Mouse (Mus musculus) embryo, embryonic 11.5 days (tissue): Measurements from ENCODE around the gene Ifit3b.
"Not testable (repeated sequence)": the region's sequence is repeated elsewhere in the genome, so short reads cannot be mapped to it uniquely, and the experiment has no call there.

Experiments used
- DNase-seq: peaks from one replicate; pipeline ENCODE4 v3.0.0-alpha.2; 2012; ENCODE audit warnings: low read depth, low spot score

Ifit3b gene

DNA sequence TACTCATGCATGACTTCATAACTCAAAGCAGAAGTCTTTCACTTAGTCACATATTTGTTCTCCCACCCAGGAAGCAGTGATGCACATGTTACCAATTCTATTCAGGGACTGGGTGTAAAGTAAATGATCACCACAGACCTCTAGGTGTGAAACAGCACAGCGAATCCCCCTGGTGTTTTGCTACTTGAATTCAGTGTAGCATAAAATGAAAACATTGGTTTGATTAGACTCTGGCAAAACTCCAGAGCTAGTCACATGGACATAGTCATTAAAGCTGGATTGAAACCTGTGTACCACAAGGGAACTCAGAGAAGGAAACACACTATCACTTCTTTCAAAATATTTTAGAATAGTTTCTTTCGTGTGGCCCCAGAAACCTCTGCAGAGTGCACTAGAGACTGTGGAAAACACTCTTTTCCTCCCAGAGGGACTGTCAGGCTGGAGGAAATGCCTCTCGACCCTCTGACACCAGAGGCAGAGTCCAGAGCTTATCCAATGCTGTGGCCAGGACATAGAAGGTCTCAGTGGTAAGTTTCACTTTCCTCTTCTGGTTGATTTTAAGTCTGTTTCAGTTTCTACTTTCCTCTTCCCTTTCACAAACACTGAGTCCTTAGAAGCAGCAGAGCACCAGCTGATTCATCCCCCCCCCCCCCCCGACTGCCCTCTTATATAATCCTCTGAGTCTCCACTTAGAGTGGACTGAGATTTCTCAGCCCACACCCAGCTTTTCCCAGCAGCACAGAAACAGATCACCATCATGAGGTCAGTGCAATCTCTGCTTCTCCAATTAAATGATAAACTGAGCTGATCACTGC lies at the start of gene Ifit3b:
Gene Ifit3b (plus strand): TSS at position 734 of the 815 bp plus-strand sequence.
- DNase-seq = not testable (repeated sequence)

GRCm38 (mm10) chr19:34562556-34562955 lies 45.2 kb upstream of the Ifit3b start:
- DNase-seq = no peak

GRCm38 (mm10) chr19:34566178-34566784 lies 41.5 kb upstream of the Ifit3b start:
- no peak for DNase-seq

DNA sequence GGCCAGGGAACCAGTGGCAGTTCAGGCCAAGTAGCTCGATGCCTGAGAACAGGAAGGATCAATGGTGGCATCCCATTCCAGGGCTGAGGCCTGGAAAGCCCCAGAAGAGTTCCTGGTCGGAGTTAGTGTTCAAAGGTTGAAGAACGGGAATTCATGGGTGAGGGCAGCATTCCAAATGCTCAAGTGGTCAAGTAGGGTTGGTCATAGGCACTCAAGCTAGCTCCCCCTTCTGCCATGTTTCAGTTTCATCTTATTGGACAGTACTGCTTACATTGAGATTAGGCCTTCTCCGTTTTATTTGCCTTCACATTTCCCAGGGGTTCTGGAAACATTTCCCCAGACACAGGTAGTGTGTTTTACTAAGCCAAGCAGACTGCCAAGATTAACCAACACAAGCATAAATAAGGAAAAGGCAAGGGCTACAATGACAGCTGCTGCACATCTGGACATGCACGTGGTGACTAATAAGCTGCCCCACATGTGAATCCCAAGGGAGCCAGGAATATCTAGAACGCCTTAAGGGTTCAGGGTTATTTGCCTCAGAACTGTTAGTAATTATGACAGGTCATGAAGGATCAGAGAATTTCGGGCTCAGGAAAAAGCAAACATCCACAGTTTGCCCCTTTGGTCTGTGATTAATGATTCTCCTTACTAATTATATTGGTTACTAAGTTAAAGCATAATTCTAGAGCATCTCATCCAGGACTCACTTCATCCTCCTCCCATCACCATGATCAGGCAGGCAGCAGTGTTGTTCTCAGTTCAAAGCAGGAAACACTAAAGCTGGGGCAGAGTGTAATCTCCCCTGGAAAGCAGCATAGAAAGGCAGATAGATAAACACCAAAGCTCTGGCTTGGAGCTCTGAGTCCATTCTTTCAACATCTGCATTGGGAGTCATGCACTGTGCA lies 38.5 kb upstream of the Ifit3b start:
- DNase-seq = no peak

DNA sequence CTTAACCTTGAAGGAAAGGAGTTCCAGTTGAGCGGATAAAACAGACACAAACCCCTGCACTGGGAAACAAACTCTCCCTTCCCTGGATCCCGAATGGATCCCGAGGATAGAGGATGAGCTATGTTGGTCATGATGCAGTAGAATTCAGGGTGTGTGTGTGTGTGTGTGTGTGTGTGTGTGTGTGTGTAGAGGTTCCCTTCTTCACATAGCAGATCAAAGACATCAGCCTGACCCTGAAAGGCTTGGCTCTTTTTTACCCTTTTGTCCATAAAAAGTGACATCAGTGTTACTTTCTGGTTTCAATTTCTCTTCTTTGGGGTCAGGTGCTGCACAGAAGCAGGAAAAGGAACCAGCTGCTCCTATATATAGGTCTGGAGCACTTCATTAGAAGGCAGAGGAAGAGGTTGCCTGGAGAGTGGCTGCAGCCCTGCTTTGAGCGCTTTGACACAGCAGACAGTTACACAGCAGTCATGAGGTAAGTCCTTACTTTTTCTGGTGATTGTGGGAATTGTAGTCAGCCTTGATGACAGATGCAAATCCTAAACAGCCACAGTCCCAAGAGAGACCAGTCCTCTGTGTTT lies 37.8 kb upstream of the Ifit3b start:
- no peak for DNase-seq

DNA sequence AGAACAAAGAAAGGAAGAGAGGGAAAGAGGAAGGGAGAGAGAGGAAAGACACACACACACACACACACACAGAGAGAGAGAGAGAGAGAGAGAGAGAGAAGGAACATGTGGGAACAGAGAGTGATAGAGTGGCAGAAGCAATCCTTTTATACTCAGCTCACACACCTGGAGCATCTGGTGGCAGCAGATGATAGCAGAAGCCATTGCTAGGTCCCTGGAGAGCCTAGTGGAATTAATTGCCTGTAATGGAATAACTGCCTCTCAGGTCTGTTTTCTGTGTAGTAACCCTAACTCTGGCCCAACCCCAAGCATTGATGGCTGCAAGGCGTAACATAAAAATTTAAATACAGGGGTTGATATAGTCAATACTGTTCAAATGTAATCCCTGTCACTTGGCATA lies 36.7 kb upstream of the Ifit3b start:
- DNase-seq = no peak

DNA sequence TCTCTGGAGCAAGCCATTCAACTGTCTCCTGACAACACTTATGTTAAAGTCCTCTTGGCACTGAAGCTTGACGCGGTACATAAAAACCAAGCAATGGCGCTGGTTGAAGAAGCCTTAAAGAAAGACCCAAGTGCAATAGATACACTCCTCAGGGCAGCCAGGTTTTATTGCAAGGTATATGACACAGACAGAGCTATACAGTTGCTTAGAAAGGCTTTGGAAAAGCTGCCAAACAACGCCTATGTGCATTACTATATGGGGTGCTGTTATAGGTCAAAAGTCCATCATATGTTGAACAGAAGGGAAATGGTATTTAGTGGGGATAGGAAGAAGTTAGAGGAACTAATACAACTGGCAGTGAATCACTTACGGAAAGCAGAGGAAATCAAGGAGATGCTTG lies 34.1 kb upstream of the Ifit3b start:
- DNase-seq = no peak

GRCm38 (mm10) chr19:34577121-34577520 lies 30.6 kb upstream of the Ifit3b start:
- no peak for DNase-seq

GRCm38 (mm10) chr19:34582696-34583095 lies 25.1 kb upstream of the Ifit3b start:
- not testable (repeated sequence) for DNase-seq

DNA sequence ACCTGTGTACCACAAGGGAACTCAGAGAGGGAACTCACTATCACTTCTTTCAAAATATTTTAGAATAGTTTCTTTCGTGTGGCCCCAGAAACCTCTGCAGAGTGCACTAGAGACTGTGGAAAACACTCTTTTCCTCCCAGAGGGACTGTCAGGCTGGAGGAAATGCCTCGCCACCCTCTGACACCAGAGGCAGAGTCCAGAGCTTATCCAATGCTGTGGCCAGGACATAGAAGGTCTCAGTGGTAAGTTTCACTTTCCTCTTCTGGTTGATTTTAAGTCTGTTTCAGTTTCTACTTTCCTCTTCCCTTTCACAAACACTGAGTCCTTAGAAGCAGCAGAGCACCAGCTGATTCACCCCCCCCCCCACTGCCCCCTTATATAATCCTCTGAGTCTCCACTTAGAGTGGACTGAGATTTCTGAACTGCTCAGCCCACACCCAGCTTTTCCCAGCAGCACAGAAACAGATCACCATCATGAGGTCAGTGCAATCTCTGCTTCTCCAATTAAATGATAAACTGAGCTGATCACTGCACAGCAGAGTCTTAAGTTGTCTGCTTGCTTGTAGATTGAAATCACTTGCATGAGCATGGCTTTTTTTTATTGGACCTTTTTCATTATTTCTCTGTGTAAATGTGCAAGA lies 24.5 kb upstream of the Ifit3b start, which contains the start of gene Ifit3:
Gene Ifit3 (plus strand): TSS at position 406 of the 641 bp plus-strand sequence.
- DNase-seq = not testable (repeated sequence)

GRCm38 (mm10) chr19:34585740-34586458 lies 21.9 kb upstream of the Ifit3b start:
- not testable (repeated sequence) for DNase-seq

- DNase-seq = not testable (repeated sequence)
Measured at GRCm38 (mm10) chr19:34587898-34588692, 19.7 kb upstream of the Ifit3b start.

DNA sequence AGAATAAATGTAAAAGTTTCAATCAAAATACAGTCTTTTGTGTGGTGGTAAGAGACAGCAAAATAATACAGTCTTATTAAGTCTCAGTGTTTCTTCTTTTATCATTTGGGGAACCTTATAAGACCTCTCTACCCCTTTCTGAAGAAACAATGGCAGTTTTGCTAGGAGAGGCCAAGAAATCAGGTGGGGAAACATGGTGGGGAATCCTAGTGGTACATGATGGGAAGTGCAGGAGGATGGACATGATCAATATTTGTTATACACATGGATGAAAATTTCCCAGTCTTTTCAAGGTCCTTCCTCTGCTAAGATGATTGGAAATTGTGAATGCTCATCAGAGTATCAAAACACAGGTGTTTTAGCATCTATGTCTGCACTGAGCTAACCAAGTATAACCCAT lies 18.8 kb upstream of the Ifit3b start:
- DNase-seq = no peak

DNA sequence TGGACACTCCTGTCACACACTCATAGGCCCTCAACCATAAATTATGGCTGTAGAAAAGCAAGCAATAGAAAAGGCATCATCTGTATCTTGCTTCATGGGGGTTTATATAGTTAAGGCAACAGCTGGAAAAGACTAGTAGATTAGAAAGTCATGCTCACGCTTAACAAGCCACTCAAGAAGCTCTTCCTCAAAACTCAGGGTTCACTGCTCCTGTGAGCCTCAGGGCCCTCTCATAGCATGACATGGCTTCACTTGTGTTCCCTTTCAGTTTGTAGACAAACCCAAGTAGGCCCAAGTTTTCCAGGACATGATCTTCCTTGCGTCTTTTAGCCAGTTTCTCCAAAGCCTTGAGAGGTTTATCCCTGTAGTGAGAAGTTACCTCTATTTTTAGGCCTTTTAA lies 14.3 kb upstream of the Ifit3b start:
- no peak for DNase-seq

DNA sequence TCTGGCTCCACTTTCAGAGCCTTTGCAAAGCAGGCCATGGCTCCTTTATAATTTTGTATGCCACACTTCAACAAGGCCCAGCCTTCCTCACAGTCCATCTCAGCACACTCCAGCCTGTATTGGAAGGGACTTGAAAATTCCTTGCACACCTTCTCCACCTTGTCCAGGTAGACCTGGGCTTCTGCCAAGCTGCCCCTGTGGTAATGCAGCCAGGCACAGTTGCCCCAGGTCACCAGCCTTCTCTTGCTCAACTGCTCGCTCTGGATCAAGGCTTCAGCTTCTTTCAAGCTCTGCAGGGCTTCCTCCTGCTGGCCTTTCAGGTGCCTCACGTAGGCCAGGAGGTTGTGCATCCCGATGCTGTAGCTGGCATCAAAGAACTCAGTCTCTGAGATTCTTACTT lies 13.2 kb upstream of the Ifit3b start:
- not testable (repeated sequence) for DNase-seq

DNA sequence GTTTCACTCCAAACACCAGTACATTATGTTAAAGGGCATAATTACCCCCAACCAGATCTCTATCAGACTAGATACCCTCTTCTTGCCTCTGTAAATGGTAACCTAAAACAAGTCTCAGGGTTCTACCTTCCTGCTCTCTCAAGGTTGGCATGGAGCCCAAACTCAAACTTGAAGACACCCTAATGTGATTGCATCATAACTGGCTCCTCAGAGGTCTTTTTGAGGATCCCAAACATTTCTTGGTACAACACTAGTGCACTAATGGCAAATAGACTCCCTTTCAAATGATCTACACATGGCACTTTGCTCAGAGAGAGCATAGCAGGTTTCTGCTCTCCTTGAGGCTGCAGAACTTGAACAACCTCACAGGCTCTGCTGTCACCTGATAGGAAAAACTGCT lies 11.0 kb upstream of the Ifit3b start:
- DNase-seq = no peak

GRCm38 (mm10) chr19:34598341-34598740 lies 9.4 kb upstream of the Ifit3b start:
- DNase-seq = no peak

DNA sequence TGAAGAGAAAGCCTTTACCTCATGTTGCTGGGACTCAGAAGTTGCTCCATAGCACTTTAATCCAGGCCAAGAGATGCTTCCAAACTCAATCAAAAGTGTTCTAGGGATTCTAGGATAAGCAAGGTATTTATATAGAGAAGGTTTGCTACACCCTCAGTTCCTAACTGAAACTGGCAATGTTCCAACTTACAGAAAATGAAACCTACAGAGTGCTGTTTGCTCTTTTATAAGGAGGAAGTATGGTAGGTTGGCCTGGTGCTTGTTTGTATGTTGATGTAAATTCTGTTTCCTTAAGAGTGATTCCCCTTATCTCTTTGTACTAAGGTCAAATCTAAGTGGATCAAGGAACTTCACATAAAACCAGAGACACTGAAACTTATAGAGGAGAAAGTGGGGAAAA lies 8.5 kb upstream of the Ifit3b start:
- not testable (repeated sequence) for DNase-seq

- not testable (repeated sequence) for DNase-seq
Measured at GRCm38 (mm10) chr19:34601888-34602287, 5.9 kb upstream of the Ifit3b start, which contains the start of gene Ifit1bl1. Gene Ifit1bl1, minus strand, starts transcription at chr19:34601956.

- no peak for DNase-seq
Measured at GRCm38 (mm10) chr19:34605472-34605871, 2.3 kb upstream of the Ifit3b start.
